Mouse (Mus musculus): ENCODE data around the gene Snx10. TPM values are rescaled to one million over a fixed set of nuclear protein-coding genes. Genes with fewer than 3 reads are reported as not detected.

Snx10 gene
- polyA plus RNA-seq, 1 experiment from 2014 or later, result 14.4 TPM

DNA sequence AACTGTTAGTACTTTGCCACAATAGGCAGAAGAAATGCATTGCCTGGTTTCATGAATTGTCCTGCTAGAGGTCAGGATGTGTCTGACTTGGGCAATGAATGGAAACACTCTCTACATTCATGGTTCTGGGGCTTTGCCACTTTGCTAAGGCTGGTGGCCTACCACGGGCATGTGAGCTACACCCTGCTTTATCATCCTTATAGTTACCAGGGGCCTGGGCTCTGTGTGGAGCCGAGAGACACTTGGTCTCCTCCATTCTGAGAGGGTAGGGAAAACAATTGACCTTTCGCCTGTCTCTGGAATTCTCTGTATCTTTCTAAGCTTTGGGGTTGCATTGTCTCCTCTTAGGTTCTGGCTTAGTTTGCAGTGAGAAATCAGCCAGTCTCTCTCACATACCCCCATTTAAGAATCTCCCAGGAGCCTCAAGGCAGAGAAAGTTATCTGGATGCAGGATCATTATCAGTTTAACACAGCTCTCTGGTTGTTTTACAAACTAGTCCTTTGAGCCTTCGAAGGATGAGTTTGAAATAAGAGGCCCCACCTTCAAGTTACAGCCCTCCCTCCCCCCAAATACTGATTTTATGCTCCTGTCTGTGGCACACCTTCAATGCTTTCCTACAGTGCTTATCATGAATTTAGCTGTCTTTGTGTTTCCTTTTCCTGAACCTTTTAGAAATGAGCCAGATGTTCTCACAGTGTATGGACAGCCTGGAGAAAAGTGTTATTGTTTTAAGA, 109.4 kb downstream of the Snx10 start:
- H3K27ac ChIP-seq, result no peak overlapping the region

DNA sequence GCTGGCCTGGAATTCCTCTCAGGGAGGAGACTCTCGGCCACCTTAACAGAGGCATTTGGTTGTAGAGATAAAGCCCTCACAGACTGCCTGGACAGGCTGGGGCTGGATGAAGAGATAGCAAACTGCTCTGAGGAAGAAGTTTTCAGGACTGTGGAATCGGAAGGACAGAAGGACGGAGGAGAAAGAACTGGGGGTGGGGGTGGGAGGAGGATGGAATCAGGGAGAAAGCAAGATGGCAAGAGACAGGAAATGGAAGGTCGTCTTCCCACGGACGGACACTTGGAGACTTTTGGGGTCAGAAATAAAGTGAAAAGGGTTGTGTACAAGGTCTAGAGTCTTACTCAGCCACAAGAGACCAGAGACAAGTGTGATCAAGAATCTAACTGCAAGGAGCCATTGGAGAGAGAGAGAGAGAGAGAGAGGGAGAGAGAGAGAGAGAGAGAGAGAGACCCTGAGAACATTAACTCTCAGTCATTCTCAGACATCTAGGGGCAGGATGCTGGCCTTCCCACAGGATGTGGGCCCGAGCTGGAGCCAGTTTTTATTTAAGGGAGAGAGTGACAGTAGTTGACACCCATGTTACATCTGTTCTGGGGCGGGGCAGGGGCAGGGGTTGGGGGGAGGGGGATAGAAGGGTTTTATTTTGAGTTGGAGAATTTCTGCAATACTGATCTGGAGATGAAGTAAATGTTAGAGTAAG, 110.1 kb downstream of the Snx10 start:
- H3K27me3 ChIP-seq (replicated peaks), result no peaks in the 10 kb centered on the region
- no peak overlapping the region for H3K27ac ChIP-seq
- WGBS, result 32% methylated on average over 8 of the region's 8 CpGs
- no peak overlapping the region for H3K4me2 ChIP-seq (replicated peaks)
- no peaks in the 10 kb centered on the region for H3K36me3 ChIP-seq
- H3K9me3 ChIP-seq, result no peaks in the 10 kb centered on the region
- no peak overlapping the region for H3K4me3 ChIP-seq (replicated peaks)
- ATAC-seq, result no peak
- H3K9ac ChIP-seq, result no peak overlapping the region
- H3K4me1 ChIP-seq (replicated peaks), result peaks cover 11% of the 10 kb centered on the region; the same call in 1 of the 2 replicates

More for the DNA sequence above, 109.4 kb downstream of the Snx10 start:
- H3K4me1 ChIP-seq (replicated peaks), result peaks cover 11% of the 10 kb centered on the region; the same call in 1 of the 2 replicates
- no peak overlapping the region for H3K4me2 ChIP-seq (replicated peaks)
- WGBS, result 37% methylated on average over 4 of the region's 4 CpGs
- H3K27me3 ChIP-seq (replicated peaks), result no peaks in the 10 kb centered on the region
- no peak overlapping the region for H3K4me3 ChIP-seq (replicated peaks)
- ATAC-seq, result no peak
- H3K36me3 ChIP-seq, result no peaks in the 10 kb centered on the region
- H3K9me3 ChIP-seq, result no peaks in the 10 kb centered on the region
- H3K9ac ChIP-seq, result no peak overlapping the region

- H3K36me3 ChIP-seq, result no peaks in the 10 kb centered on the region
- H3K9me3 ChIP-seq, result no peaks in the 10 kb centered on the region
- ATAC-seq, result 0 out of 2 replicates have a peak, but pooled peaks have one; percentile 23
- H3K4me2 ChIP-seq (replicated peaks), result peak overlapping the region; percentile 31; the same call in 1 of the 2 replicates
- WGBS, result 41% methylated on average over 11 of the region's 11 CpGs
- H3K9ac ChIP-seq, result no peak overlapping the region
- H3K4me1 ChIP-seq (replicated peaks), result peaks cover 8% of the 10 kb centered on the region; the same call in 1 of the 2 replicates
- H3K27ac ChIP-seq, result no peak overlapping the region
- no peak overlapping the region for H3K4me3 ChIP-seq (replicated peaks)
- no peaks in the 10 kb centered on the region for H3K27me3 ChIP-seq (replicated peaks)
Measured at GRCm38 (mm10) chr6:51636019-51636568, 112.4 kb downstream of the Snx10 start.

Other genes starting within 250 kb of the Snx10 start
- 1.9 TPM in 2 replicates for gene Nfe2l3, start 91.2 kb upstream of the Snx10 start, polyA plus RNA-seq (2015; fragmentation: Nextera tagmentation; extraction: Ambion mirVana)
- 1,529 and 1,675 TPM in 2 replicates for gene Hnrnpa2b1, start 54.0 kb upstream of the Snx10 start, polyA plus RNA-seq (2015; fragmentation: Nextera tagmentation; extraction: Ambion mirVana)
- 342 and 418 TPM in 2 replicates for gene Cbx3, start 53.5 kb upstream of the Snx10 start, polyA plus RNA-seq (2015; fragmentation: Nextera tagmentation; extraction: Ambion mirVana)

Data from intestine, embryonic 15.5 days (tissue).